Mouse (Mus musculus) liver, postnatal 0 days (tissue): ENCODE results near the gene Ntn1. TPM values are rescaled to one million over a fixed set of nuclear protein-coding genes. Genes with fewer than 3 reads are reported as not detected.

Experiments used
- ATAC-seq: fragments of 200-750 bp; cut with Nextera tagmentation; 2 replicates; pipeline ENCODE4 v1.8.0; 2017; ENCODE audit warnings: mild to moderate bottlenecking, moderate library complexity
- DNase-seq: peaks from one replicate; pipeline ENCODE4 v3.0.0-alpha.2; 2016
- H3K27ac ChIP-seq: fragments of 300-500 bp; sonication (generic); 2 replicates; pipeline ENCODE4 v1.5.1; 2014; ENCODE audit warnings: antibody characterized with exemption, moderate library complexity, mild to moderate bottlenecking, low read depth
- H3K27me3 ChIP-seq: fragments of 300-500 bp; sonication (generic); 2 replicates; pipeline ENCODE4 v1.6.1; 2014; ENCODE audit warnings: low read length, control low read depth, mixed read lengths; ENCODE audit not compliant: insufficient read depth
- H3K36me3 ChIP-seq: fragments of 300-500 bp; sonication (generic); replicated peaks from 2 replicates; pipeline ENCODE4 v1.6.1; 2014; ENCODE audit warnings: mild to moderate bottlenecking, control low read depth, low read length, moderate library complexity, mixed read lengths; ENCODE audit not compliant: insufficient read depth
- H3K4me1 ChIP-seq: fragments of 300-500 bp; sonication (generic); 2 replicates; pipeline ENCODE4 v1.6.1; 2014; ENCODE audit warnings: antibody characterized with exemption, mild to moderate bottlenecking, control low read depth; ENCODE audit not compliant: insufficient read depth
- H3K4me2 ChIP-seq: fragments of 300-500 bp; sonication (generic); 2 replicates; pipeline ENCODE4 v1.6.1; 2014; ENCODE audit warnings: low read depth, mild to moderate bottlenecking, low read length, moderate library complexity, mixed read lengths
- H3K4me3 ChIP-seq: fragments of 300-500 bp; sonication (generic); 2 replicates; pipeline ENCODE4 v1.5.1; 2014; ENCODE audit warnings: low read depth, low read length
- H3K9ac ChIP-seq: fragments of 300-500 bp; sonication (generic); replicated peaks from 2 replicates; pipeline ENCODE4 v1.6.1; 2014; ENCODE audit warnings: mild to moderate bottlenecking, moderate library complexity
- H3K9me3 ChIP-seq: fragments of 300-500 bp; sonication (generic); 2 replicates; pipeline ENCODE4 v1.6.1; 2016; ENCODE audit warnings: mild to moderate bottlenecking, control low read depth, low read length, mixed read lengths
- CTCF ChIP-seq: sonication (generic); IDR thresholded peaks from 2 replicates; pipeline ENCODE4 v1.5.1; 2016; ENCODE audit warnings: antibody characterized with exemption, low read depth
- EP300 ChIP-seq: IDR thresholded peaks from 2 replicates; pipeline ENCODE4 v1.6.1; 2016; ENCODE audit warnings: antibody characterized with exemption, low read depth, mild to moderate bottlenecking
- WGBS: fragments of 180-500 bp; shearing (Covaris S2); extraction: QIAGEN DNeasy Blood & Tissue Kit; methylation state at CpG from one replicate; pipeline ENCODE4 v1.1.7; 2014; ENCODE audit not compliant: insufficient replicate concordance; 5-methylcytosine and 5-hydroxymethylcytosine counted together
- polyA plus RNA-seq: library from polyadenylated mRNA; unstranded; fragments of >200 nt; fragmentation: Nextera tagmentation; extraction: Ambion mirVana; gene quantifications from 2 replicates; pipeline ENCODE4 v1.2.1, GENCODE M21; 2015

Ntn1 gene
- polyA plus RNA-seq, 1 experiment from 2014 or later, result 0.76 TPM

DNA sequence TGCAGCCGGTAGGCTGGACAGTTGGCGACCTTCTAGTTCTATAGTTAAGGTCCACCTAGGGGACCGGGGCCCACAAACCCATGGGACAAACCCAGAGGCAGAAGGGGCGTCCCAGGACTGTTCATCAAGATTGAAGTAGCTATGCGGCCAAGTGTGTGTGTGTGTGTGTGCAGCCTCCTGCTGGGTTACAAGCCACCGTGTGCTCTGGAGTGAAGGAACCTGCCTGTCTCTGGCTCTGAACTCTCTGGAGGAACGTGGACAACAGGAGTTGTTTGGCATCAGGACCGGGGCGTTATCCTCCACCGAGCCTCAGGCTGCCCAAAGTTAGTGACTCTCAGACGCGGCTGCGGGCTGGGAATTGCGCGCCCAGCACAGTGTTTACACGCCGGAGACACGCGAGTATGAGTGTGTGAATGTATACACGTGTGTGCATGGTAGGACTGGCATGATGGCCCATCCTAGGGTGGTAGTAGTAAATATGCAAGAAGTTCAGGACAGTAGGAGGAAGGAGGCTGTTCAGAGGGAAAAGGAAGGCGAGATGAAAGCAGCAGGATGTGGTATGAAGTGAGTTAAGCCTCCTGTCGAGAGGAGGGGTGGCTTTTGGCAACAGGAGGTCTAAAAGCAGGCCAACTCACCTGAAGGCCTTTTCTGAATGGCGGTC, 31.9 kb upstream of the Ntn1 start:
- TF ChIP-seq CTCF (no peak), EP300 (no peak)
- Histone ChIP-seq H3K9ac (peak overlapping the region; percentile 59), H3K4me3 (peak overlapping the region; percentile 56), H3K36me3 (no peaks in the 10 kb centered on the region), H3K9me3 (no peaks in the 10 kb centered on the region), H3K27ac (peak overlapping the region; percentile 89), H3K27me3 (peaks cover 13% of the 10 kb centered on the region), H3K4me2 (peak overlapping the region; percentile 66), H3K4me1 (peaks cover 8% of the 10 kb centered on the region)
- ATAC-seq, result peak; percentile 5; the same call in 1 of the 2 replicates
- DNase-seq, result no peak
- WGBS, result 12% methylated on average over 23 of the region's 23 CpGs

DNA sequence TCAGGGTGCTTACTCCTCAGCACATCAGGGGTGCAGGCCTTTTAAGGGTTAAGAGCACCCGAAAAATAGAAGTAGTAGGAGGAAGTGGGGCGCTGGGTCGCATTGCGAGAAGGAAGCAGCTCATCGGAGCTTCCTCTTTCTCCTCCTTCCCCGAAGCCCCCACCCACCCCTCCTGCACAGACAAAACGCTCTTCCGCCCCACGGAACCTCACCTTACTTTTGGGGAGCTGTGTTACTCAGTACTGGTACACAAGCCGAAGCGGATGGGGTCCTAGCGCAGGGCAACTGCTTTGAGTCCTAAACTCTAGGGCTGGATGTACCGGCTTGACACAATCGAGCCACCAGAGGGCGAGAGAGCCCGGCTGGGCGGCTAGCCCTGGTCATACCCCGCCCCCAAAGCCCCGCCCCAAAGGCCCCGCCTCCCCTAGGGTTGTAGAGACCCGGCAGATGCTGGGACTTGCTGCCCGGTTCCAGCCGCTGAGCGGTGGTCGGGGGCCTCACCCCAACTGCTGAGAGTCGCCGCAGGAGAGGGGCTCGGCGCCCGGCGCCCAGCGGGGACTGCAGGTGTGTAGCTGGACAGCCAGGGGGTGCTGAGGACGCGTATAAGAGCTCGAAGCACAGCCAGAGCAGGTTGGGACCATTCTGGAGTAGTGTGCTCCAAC, 31.2 kb upstream of the Ntn1 start, which contains the start of gene Pik3r5:
Gene Pik3r5 (plus strand): TSS at position 423 of the 662 bp plus-strand sequence.
- H3K9me3 ChIP-seq, result no peaks in the 10 kb centered on the region
- H3K4me1 ChIP-seq, result peaks cover 8% of the 10 kb centered on the region
- TF ChIP-seq EP300, result no peak
- peak; percentile 68 for TF ChIP-seq CTCF
- H3K4me2 ChIP-seq, result peak within 1 kb of the TSS; percentile 66
- H3K27me3 ChIP-seq, result peaks cover 13% of the 10 kb centered on the region
- peak within 1 kb of the TSS; percentile 59 for H3K9ac ChIP-seq
- DNase-seq, result peak; percentile 90
- H3K4me3 ChIP-seq, result peak within 1 kb of the TSS; percentile 56
- ATAC-seq, result peak; percentile 85
- peak within 1 kb of the TSS; percentile 89 for H3K27ac ChIP-seq
- 6% methylated on average over 33 of the region's 35 CpGs for whole genome bisulfite sequencing
- H3K36me3 ChIP-seq, result no peaks in the 10 kb centered on the region

DNA sequence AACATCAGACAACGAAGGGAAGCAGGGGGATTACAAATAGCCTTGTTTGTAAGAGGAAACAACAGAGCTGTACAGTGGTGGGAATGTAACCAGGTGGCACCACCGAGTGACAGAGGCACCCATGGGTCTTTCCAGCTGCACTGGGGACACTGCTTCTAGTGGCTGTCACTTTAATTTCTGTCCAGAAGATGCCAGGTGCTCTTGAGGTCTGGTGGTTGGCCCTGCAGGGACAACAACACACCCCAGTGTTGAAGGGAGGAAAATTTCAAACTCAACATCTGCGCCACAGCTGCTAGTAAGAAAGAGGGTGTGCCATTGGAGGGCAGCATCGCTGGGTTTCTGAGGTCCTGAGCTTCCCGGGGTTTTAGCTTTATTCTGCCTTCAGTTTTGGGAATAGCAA, 30.0 kb upstream of the Ntn1 start:
- H3K27ac ChIP-seq, result peak overlapping the region; percentile 89
- H3K9ac ChIP-seq, result no peak overlapping the region
- H3K36me3 ChIP-seq, result no peaks in the 10 kb centered on the region
- H3K27me3 ChIP-seq, result peaks cover 13% of the 10 kb centered on the region
- H3K9me3 ChIP-seq, result no peaks in the 10 kb centered on the region
- WGBS, result 29% methylated on average over 5 of the region's 5 CpGs
- peaks cover 8% of the 10 kb centered on the region for H3K4me1 ChIP-seq
- DNase-seq (peak; percentile 43), ATAC-seq (peak; percentile 43; the same call in 1 of the 2 replicates)
- 0 out of 2 replicates have a peak overlapping the region, but pooled peaks have one; percentile 56 for H3K4me3 ChIP-seq
- H3K4me2 ChIP-seq, result peak overlapping the region; percentile 66
- TF ChIP-seq CTCF, result no peak; the same call in 1 of the 2 replicates
- no peak for TF ChIP-seq EP300

DNA sequence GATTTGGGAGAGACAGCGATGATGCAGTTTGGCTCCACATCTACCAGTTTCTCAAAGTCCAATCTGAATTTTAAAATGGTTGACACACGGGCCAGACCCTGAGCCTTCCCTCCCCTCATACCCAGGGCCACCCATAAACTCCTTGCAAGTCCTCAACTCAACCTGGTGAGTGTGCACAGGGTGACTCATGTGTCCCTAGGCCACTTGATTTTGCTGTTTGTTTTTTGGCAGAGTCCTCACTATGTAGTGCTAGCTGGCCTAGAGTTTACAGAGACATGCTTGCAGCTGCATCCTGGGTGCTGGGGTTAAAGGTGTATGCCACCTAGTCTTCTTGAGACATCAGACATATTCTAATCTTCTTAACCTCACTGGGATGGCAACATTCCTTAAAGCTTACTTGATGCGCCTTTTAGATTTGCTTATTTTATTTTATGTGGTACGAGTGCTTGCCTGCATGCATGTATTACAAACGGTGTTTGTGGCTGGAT, 26.5 kb upstream of the Ntn1 start:
- H3K4me2 ChIP-seq, result no peak overlapping the region
- no peak for DNase-seq
- no peaks in the 10 kb centered on the region for H3K36me3 ChIP-seq
- H3K4me1 ChIP-seq, result peaks cover 8% of the 10 kb centered on the region
- H3K9me3 ChIP-seq, result no peaks in the 10 kb centered on the region
- WGBS, result 77% methylated on average over 5 of the region's 5 CpGs
- no peak overlapping the region for H3K27ac ChIP-seq
- ATAC-seq, result no peak
- no peak overlapping the region for H3K4me3 ChIP-seq
- TF ChIP-seq EP300, result no peak
- no peak for TF ChIP-seq CTCF
- peaks cover 8% of the 10 kb centered on the region; the same call in 1 of the 2 replicates for H3K27me3 ChIP-seq
- H3K9ac ChIP-seq, result no peak overlapping the region

DNA sequence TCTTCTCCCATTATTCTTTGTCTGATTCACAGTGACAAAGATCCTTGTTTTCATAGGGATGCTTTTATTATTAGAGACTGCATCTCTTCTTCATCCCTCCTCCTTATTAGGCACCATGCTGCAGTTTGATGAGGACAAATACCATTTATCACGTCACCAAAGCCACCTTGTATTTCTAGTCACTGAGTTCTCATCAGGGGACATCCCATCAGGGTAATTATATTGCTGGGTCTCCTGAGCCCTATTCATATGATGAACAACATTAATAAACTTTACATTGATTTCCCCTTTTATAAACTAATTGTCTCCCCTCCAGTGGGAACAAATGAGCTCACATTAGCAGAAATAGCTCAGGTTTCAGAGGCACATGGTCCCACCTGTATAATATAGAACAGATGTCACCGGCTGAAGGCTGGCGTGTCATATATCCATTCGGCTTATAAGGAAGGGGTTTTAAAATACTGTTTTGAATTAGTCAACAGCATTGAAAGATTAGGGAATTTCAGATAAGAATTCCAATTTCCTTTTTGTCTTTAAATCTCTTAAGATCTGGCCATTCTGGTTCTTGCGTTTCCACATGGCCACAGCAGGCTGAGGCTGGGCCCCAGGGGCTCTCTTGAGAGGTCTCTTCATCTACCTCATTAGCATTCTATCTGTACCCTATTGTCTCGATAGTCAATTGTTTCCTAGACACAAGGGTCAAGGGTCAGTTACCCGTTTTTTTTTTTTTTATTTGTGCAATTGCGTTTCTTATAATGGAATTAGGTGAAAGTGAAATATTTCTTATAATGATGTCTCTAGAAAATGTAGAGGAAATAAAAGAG, 25.1 kb upstream of the Ntn1 start:
- ATAC-seq (no peak), DNase-seq (no peak)
- H3K27me3 ChIP-seq, result peaks cover 5% of the 10 kb centered on the region; the same call in 1 of the 2 replicates
- no peak overlapping the region for H3K4me2 ChIP-seq
- peaks cover 5% of the 10 kb centered on the region; the same call in 1 of the 2 replicates for H3K4me1 ChIP-seq
- WGBS, result 71% methylated on average over 8 of the region's 8 CpGs
- no peak overlapping the region for H3K4me3 ChIP-seq
- no peaks in the 10 kb centered on the region for H3K9me3 ChIP-seq
- no peak overlapping the region for H3K27ac ChIP-seq
- H3K9ac ChIP-seq, result no peak overlapping the region
- TF ChIP-seq EP300, result no peak
- no peak for TF ChIP-seq CTCF
- H3K36me3 ChIP-seq, result no peaks in the 10 kb centered on the region
